Mouse (Mus musculus): ENCODE measurements around the gene Zfp455. TPM values are rescaled to one million over a fixed set of nuclear protein-coding genes. Genes with fewer than 3 reads are reported as not detected.
"Not testable (repeated sequence)": the region's sequence is repeated elsewhere in the genome, so short reads cannot be mapped to it uniquely, and the experiment has no call there.

Zfp455 gene
- polyA plus RNA-seq (2016; fragmentation: Nextera tagmentation; extraction: Ambion mirVana), result 0.99 and 1.3 TPM in 2 replicates

GRCm38 (mm10) chr13:67194340-67194894 lies at the start of gene Zfp455:
Zfp455 (plus strand) TSS chr13:67194506.
- DNase-seq (ENCODE audit: low spot score), result peak; percentile 84
- H3K4me1 ChIP-seq, result no peaks in the 10 kb centered on the region
- H3K27me3 ChIP-seq (ENCODE audit: insufficient read depth, poor library complexity, severe bottlenecking), result no peaks in the 10 kb centered on the region
- no peaks in the 10 kb centered on the region for H3K9me3 ChIP-seq
- peak within 1 kb of the TSS; percentile 80 for H3K4me3 ChIP-seq
- peak within 1 kb of the TSS; percentile 88 for H3K27ac ChIP-seq
- no peaks in the 10 kb centered on the region for H3K36me3 ChIP-seq
- 3% methylated on average over 13 of the region's 13 CpGs for WGBS

DNA sequence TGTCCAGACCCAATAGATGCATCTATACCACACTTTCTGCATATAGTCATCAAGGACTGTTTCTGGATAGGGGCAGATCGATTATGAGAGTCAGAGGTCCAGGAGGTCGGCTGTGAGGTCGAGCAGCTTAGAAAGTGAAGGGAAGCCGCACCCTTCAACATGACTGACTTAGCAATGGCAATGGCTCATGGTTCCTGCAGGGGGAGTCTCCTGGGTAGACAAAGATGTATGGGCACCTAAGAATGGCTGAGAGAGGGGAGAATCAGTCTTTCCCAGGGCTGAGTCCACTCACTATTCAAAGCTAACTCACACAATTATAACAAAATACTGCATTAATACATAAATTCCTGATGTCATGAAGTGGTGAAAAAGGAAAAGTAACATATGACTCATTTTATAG lies 28.2 kb upstream of the Zfp455 start:
- not testable (repeated sequence) for DNase-seq (ENCODE audit: low spot score); H3K27me3 ChIP-seq (ENCODE audit: insufficient read depth, poor library complexity, severe bottlenecking); H3K4me1 ChIP-seq; H3K36me3 ChIP-seq; H3K9me3 ChIP-seq; H3K27ac ChIP-seq; H3K4me3 ChIP-seq
- WGBS, result 50% methylated on average over 4 of the region's 4 CpGs

- not testable (repeated sequence) for H3K36me3 ChIP-seq; H3K4me1 ChIP-seq; H3K27me3 ChIP-seq (ENCODE audit: insufficient read depth, poor library complexity, severe bottlenecking); H3K9me3 ChIP-seq
- DNase-seq (ENCODE audit: low spot score), result peak; percentile 88
- WGBS, result under 1% methylated on average over 17 of the region's 17 CpGs
- Histone ChIP-seq H3K27ac (peak within 1 kb of the TSS; percentile 83), H3K4me3 (peak within 1 kb of the TSS; percentile 72)
Measured at GRCm38 (mm10) chr13:67172991-67173722, 21.1 kb upstream of the Zfp455 start, which contains the start of gene Rsl1. Rsl1 (plus strand) TSS chr13:67173182.

DNA sequence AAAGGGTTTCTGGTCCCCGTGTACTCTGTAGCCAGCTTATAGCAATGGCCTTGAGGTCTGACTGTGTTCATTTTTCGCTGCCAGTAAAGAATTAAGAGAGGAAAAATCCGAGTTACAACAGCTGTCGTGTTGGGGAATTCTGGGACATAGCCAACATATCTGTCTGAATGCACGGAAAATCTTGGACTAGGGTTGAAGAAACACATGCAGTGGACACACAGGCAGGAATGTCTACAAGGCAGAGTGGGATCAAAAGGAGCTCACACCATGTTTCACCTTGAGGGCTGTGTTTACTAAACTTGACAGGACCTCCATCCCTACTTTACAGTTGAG lies 20.6 kb upstream of the Zfp455 start:
- peaks cover 9% of the 10 kb centered on the region; the same call in 1 of the 2 replicates for H3K36me3 ChIP-seq
- H3K27ac ChIP-seq, result no peak overlapping the region
- H3K4me3 ChIP-seq, result peak overlapping the region; percentile 72
- H3K9me3 ChIP-seq, result no peaks in the 10 kb centered on the region
- 31% methylated on average over 5 of the region's 5 CpGs for WGBS
- H3K4me1 ChIP-seq, result no peaks in the 10 kb centered on the region
- DNase-seq (ENCODE audit: low spot score), result no peak
- H3K27me3 ChIP-seq (ENCODE audit: insufficient read depth, poor library complexity, severe bottlenecking), result no peaks in the 10 kb centered on the region

DNA sequence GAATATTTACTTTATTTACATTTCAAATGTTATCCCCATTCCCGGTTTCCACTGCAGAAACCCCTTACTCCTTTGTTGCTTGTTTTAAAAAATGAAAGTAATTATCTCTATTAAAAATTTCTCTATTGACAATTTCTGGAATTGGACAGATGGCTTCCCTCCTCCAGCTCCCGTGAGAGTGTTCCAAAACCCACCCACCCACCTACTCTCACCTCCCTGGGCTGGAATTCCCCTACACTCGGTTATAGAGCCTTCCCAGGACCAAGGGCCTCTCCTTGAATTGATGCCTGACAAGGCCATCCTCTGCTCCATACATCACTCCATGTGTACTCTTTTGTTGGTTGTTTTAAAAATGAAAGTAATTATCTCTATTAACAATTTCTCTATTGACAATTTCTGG lies 7.3 kb downstream of the Zfp455 start:
- H3K4me3 ChIP-seq, result no peak overlapping the region
- no peaks in the 10 kb centered on the region for H3K27me3 ChIP-seq (ENCODE audit: insufficient read depth, poor library complexity, severe bottlenecking)
- H3K36me3 ChIP-seq, result 0 out of 2 replicates have a peak, but pooled peaks cover 3% of the 10 kb centered on the region
- DNase-seq (ENCODE audit: low spot score), result no peak
- H3K27ac ChIP-seq, result no peak overlapping the region
- WGBS, result 67% methylated on average over 3 of the region's 3 CpGs
- H3K4me1 ChIP-seq, result no peaks in the 10 kb centered on the region
- no peaks in the 10 kb centered on the region for H3K9me3 ChIP-seq

- no peak overlapping the region for H3K27ac ChIP-seq
- H3K27me3 ChIP-seq (ENCODE audit: insufficient read depth, poor library complexity, severe bottlenecking), result no peaks in the 10 kb centered on the region
- no peaks in the 10 kb centered on the region for H3K9me3 ChIP-seq
- H3K4me1 ChIP-seq, result no peaks in the 10 kb centered on the region
- no peaks in the 10 kb centered on the region for H3K36me3 ChIP-seq
- H3K4me3 ChIP-seq, result no peak overlapping the region
- 55% methylated on average over 4 of the region's 4 CpGs for whole genome bisulfite sequencing
- no peak for DNase-seq (ENCODE audit: low spot score)
Measured at GRCm38 (mm10) chr13:67214015-67214607, 19.8 kb downstream of the Zfp455 start.

Other genes starting within 250 kb of the Zfp455 start
- 2.1 and 2.2 TPM in 2 replicates for gene Zfp712, start 133.3 kb upstream of the Zfp455 start, polyA plus RNA-seq (2016; fragmentation: Nextera tagmentation; extraction: Ambion mirVana)
- 3.4 and 3.8 TPM in 2 replicates for gene Zfp708, start 96.5 kb upstream of the Zfp455 start, polyA plus RNA-seq (2016; fragmentation: Nextera tagmentation; extraction: Ambion mirVana)
- 2.0 and 3.0 TPM in 2 replicates for gene Gm28557, start 85.9 kb upstream of the Zfp455 start, polyA plus RNA-seq (2016; fragmentation: Nextera tagmentation; extraction: Ambion mirVana)
- gene Rslcan18, start 78.2 kb upstream of the Zfp455 start, polyA plus RNA-seq (2016; fragmentation: Nextera tagmentation; extraction: Ambion mirVana), result 0.23 and 0.49 TPM in 2 replicates
- gene Zfp759, start 72.8 kb upstream of the Zfp455 start, polyA plus RNA-seq (2016; fragmentation: Nextera tagmentation; extraction: Ambion mirVana), result 1.0 and 1.5 TPM in 2 replicates
- 4.6 and 5.4 TPM in 2 replicates for gene Rsl1, start 21.3 kb upstream of the Zfp455 start, polyA plus RNA-seq (2016; fragmentation: Nextera tagmentation; extraction: Ambion mirVana)
- 1.4 and 1.6 TPM in 2 replicates for gene Zfp458, start 84.0 kb downstream of the Zfp455 start, polyA plus RNA-seq (2016; fragmentation: Nextera tagmentation; extraction: Ambion mirVana)
- 0.40 and 0.86 TPM in 2 replicates for gene Zfp457, start 112.0 kb downstream of the Zfp455 start, polyA plus RNA-seq (2016; fragmentation: Nextera tagmentation; extraction: Ambion mirVana)
- gene Zfp595, start 138.1 kb downstream of the Zfp455 start, polyA plus RNA-seq (2016; fragmentation: Nextera tagmentation; extraction: Ambion mirVana), result 1.5 and 2.6 TPM in 2 replicates
- gene Gm28044, start 166.0 kb downstream of the Zfp455 start, polyA plus RNA-seq (2016; fragmentation: Nextera tagmentation; extraction: Ambion mirVana), result not detected in 2 replicates
- gene Zfp953, start 166.1 kb downstream of the Zfp455 start, polyA plus RNA-seq (2016; fragmentation: Nextera tagmentation; extraction: Ambion mirVana), result 0.59 and 0.84 TPM in 2 replicates
- gene Gm28041, start 181.2 kb downstream of the Zfp455 start, polyA plus RNA-seq (2016; fragmentation: Nextera tagmentation; extraction: Ambion mirVana), result 0.25 and 0.57 TPM in 2 replicates
- gene Zfp456, start 181.3 kb downstream of the Zfp455 start, polyA plus RNA-seq (2016; fragmentation: Nextera tagmentation; extraction: Ambion mirVana), result 1.2 and 1.4 TPM in 2 replicates
- gene Zfp429, start 205.3 kb downstream of the Zfp455 start, polyA plus RNA-seq (2016; fragmentation: Nextera tagmentation; extraction: Ambion mirVana), result 3.4 and 4.0 TPM in 2 replicates
- gene Zfp459, start 226.9 kb downstream of the Zfp455 start, polyA plus RNA-seq (2016; fragmentation: Nextera tagmentation; extraction: Ambion mirVana), result 0.69 and 1.2 TPM in 2 replicates